ENCODE assay signal across 8 mouse cellular contexts in the genomic region with DNA sequence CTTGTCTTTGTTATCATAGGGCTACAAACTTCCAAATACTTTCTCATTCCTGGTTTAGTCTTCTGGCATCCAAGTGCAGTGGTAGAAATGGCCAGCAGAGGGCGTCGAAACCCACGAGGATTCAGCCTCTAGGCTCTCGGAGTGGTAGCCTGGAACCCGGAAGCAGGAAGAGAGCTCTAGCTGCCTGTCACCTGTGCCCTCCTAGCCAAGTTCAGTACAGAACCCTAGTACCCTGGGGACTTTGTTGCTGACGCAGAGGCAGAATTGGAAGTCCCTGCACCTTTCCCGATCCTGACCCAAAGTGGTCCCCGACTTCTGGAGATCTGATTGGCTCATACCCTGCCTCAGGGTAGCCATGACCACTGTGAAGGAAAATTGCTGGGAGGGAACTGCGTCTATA. TPM values are rescaled to one million over a fixed set of nuclear protein-coding genes. Genes with fewer than 3 reads are reported as not detected.
DNase-seq lines count a peak whose midpoint lies in the region; ATAC-seq and TF ChIP-seq lines count a peak whose summit lies in the region.

No protein-coding gene starts in this region.

- peak overlapping the region; percentile 62 for H3K4me2 ChIP-seq in heart, embryonic 15.5 days
- H3K4me2 ChIP-seq in liver, embryonic 14.5 days (ENCODE audit: low read depth), result peak overlapping the region; percentile 68
- peak overlapping the region; percentile 39 for H3K4me2 ChIP-seq in neural tube, embryonic 11.5 days (ENCODE audit: low read depth)
- peak overlapping the region; percentile 50 for H3K4me2 ChIP-seq in stomach, postnatal 0 days (replicated peaks; ENCODE audit: low read depth)

- peak overlapping the region; percentile 44 for H3K4me3 ChIP-seq in forebrain, embryonic 10.5 days
- peak overlapping the region; percentile 46 for H3K4me3 ChIP-seq in heart, embryonic 15.5 days
- peak overlapping the region; percentile 47 to 58 for H3K4me3 ChIP-seq in liver, embryonic 14.5 days (ENCODE audit: insufficient read depth in 1 of 2, low read depth in 2 of 2, low read length in 2 of 2)
- H3K4me3 ChIP-seq in neural tube, embryonic 11.5 days (ENCODE audit: low read depth, low read length), result no peak overlapping the region
- H3K4me3 ChIP-seq in stomach, postnatal 0 days (ENCODE audit: low read depth, low read length), result peak overlapping the region; percentile 23; the same call in 1 of the 2 replicates

- peak; percentile 79 to 83 for DNase-seq in CD8-positive naive resting alpha-beta T cell, adult 2 months (ENCODE audit: low read depth in 2 of 2, low spot score in 2 of 2)
- DNase-seq in c-Kit-positive CD71-negative TER-119-negative erythroid progenitor cells, embryonic 14.5 days (ENCODE audit: low read depth), result peak; percentile 79
- peak; percentile 85 for DNase-seq in forebrain, embryonic 10.5 days (ENCODE audit: extremely low spot score, low spot score)
- peak; percentile 90 to 95 for DNase-seq in kidney, postnatal 25 days
- DNase-seq in liver, embryonic 14.5 days (ENCODE audit: low read depth in 3 of 3, low spot score in 3 of 3), result peak; percentile 69 to 80 (median 70)
- peak; percentile 87 for DNase-seq in neural tube, embryonic 11.5 days (ENCODE audit: low spot score)
- peak; percentile 91 for DNase-seq in stomach, postnatal 0 days (ENCODE audit: low spot score)

- ATAC-seq in heart, embryonic 15.5 days (replicated peaks; ENCODE audit: insufficient number of reproducible peaks, insufficient read depth, low FRiP score, low read depth), result peak; percentile 65
- peak; percentile 87 for ATAC-seq in liver, embryonic 14.5 days (ENCODE audit: insufficient read depth)
- ATAC-seq in neural tube, embryonic 11.5 days (ENCODE audit: insufficient read depth, low FRiP score, low TSS enrichment), result peak; percentile 68; the same call in 1 of the 2 replicates
- ATAC-seq in stomach, postnatal 0 days (ENCODE audit: low FRiP score, low TSS enrichment), result peak; percentile 94

- peak; percentile 98 for TF ChIP-seq CTCF in liver, embryonic 14.5 days (IDR thresholded peaks at IDR 0.05; ENCODE audit: low read depth)
- TF ChIP-seq CTCF in stomach, postnatal 0 days (IDR thresholded peaks at IDR 0.05; ENCODE audit: low read depth), result peak; percentile 98

- peak overlapping the region; percentile 50 for H3K9ac ChIP-seq in heart, embryonic 15.5 days
- H3K9ac ChIP-seq in liver, embryonic 14.5 days (replicated peaks), result peak overlapping the region; percentile 60
- H3K9ac ChIP-seq in neural tube, embryonic 11.5 days (ENCODE audit: low read length), result peak overlapping the region; percentile 26; the same call in 1 of the 2 replicates
- no peak overlapping the region; the same call in 1 of the 2 replicates for H3K9ac ChIP-seq in stomach, postnatal 0 days (ENCODE audit: low read length)

- TF ChIP-seq EP300 in liver, embryonic 14.5 days (IDR thresholded peaks at IDR 0.05; ENCODE audit: low read depth), result no peak; the same call in 1 of the 2 replicates
- no peak for TF ChIP-seq EP300 in stomach, postnatal 0 days (optimal IDR thresholded peaks at IDR 0.05)

- peaks cover 4% of the 10 kb centered on the region; the same call in 1 of the 2 replicates for H3K4me1 ChIP-seq in forebrain, embryonic 10.5 days
- peaks cover 3% of the 10 kb centered on the region; the same call in 1 of the 2 replicates for H3K4me1 ChIP-seq in heart, embryonic 15.5 days (replicated peaks)
- H3K4me1 ChIP-seq in liver, embryonic 14.5 days (replicated peaks; ENCODE audit: control insufficient read depth in 2 of 2, insufficient read depth in 2 of 2, low read length in 1 of 2), result peaks cover 0 to 2% of the 10 kb centered on the region in 2 experiments; a peak in 2 of 4 replicates
- no peaks in the 10 kb centered on the region for H3K4me1 ChIP-seq in neural tube, embryonic 11.5 days (ENCODE audit: control insufficient read depth, insufficient read depth, low read length)
- no peaks in the 10 kb centered on the region for H3K4me1 ChIP-seq in stomach, postnatal 0 days (replicated peaks; ENCODE audit: control insufficient read depth, insufficient read depth)

- no peaks in the 10 kb centered on the region for H3K9me3 ChIP-seq in forebrain, embryonic 10.5 days
- H3K9me3 ChIP-seq in heart, embryonic 15.5 days (replicated peaks), result no peaks in the 10 kb centered on the region
- H3K9me3 ChIP-seq in liver, embryonic 14.5 days (ENCODE audit: control insufficient read depth, low read length), result no peaks in the 10 kb centered on the region
- no peaks in the 10 kb centered on the region for H3K9me3 ChIP-seq in neural tube, embryonic 11.5 days (ENCODE audit: control insufficient read depth, low read length)
- no peaks in the 10 kb centered on the region for H3K9me3 ChIP-seq in stomach, postnatal 0 days (ENCODE audit: control insufficient read depth, low read length)

- no peaks in the 10 kb centered on the region for H3K36me3 ChIP-seq in forebrain, embryonic 10.5 days (replicated peaks)
- no peaks in the 10 kb centered on the region for H3K36me3 ChIP-seq in heart, embryonic 15.5 days
- H3K36me3 ChIP-seq in liver, embryonic 14.5 days (replicated peaks; ENCODE audit: control insufficient read depth, insufficient read depth, low read depth), result no peaks in the 10 kb centered on the region
- H3K36me3 ChIP-seq in neural tube, embryonic 11.5 days (ENCODE audit: control insufficient read depth, insufficient read depth, low read length), result no peaks in the 10 kb centered on the region
- H3K36me3 ChIP-seq in stomach, postnatal 0 days (ENCODE audit: control insufficient read depth, insufficient read depth, low read length), result no peaks in the 10 kb centered on the region

- no peaks in the 10 kb centered on the region for H3K27me3 ChIP-seq in forebrain, embryonic 10.5 days (ENCODE audit: poor library complexity, severe bottlenecking)
- H3K27me3 ChIP-seq in heart, embryonic 15.5 days, result no peaks in the 10 kb centered on the region
- no peaks in the 10 kb centered on the region for H3K27me3 ChIP-seq in liver, embryonic 14.5 days (ENCODE audit: control insufficient read depth, insufficient read depth, low read length)
- H3K27me3 ChIP-seq in neural tube, embryonic 11.5 days (ENCODE audit: control insufficient read depth, insufficient read depth, low read length), result no peaks in the 10 kb centered on the region
- H3K27me3 ChIP-seq in stomach, postnatal 0 days (ENCODE audit: control insufficient read depth, insufficient read depth, low read length), result no peaks in the 10 kb centered on the region

- 16% methylated on average over 9 of the region's 9 CpGs for WGBS in forebrain, embryonic 10.5 days
- WGBS in heart, embryonic 15.5 days, result 13% methylated on average over 9 of the region's 9 CpGs
- WGBS in liver, embryonic 14.5 days (ENCODE audit: insufficient replicate concordance), result 5% methylated on average over 9 of the region's 9 CpGs
- WGBS in neural tube, embryonic 11.5 days, result 14% methylated on average over 9 of the region's 9 CpGs
- WGBS in stomach, postnatal 0 days, result 11% methylated on average over 9 of the region's 9 CpGs

- peak overlapping the region; percentile 35; the same call in 1 of the 2 replicates for H3K27ac ChIP-seq in forebrain, embryonic 10.5 days
- no peak overlapping the region for H3K27ac ChIP-seq in heart, embryonic 15.5 days
- H3K27ac ChIP-seq in liver, embryonic 14.5 days, result no peak overlapping the region; the same call in 1 of the 2 replicates
- no peak overlapping the region for H3K27ac ChIP-seq in neural tube, embryonic 11.5 days (ENCODE audit: low read depth, low read length)
- no peak overlapping the region; the same call in 1 of the 2 replicates for H3K27ac ChIP-seq in stomach, postnatal 0 days (replicated peaks)

RNA-seq across cellular contexts. Expression of gene Cmip, which starts 32.2 kb away (rescaled TPM):
- polyA plus RNA-seq in forebrain, embryonic 10.5 days (2016; fragmentation: Nextera tagmentation; extraction: Ambion mirVana), result 8.0 and 9.8 TPM in 2 replicates
- polyA plus RNA-seq in heart, embryonic 15.5 days (2015; fragmentation: Nextera tagmentation; extraction: Ambion mirVana), result 9.4 and 16.3 TPM in 2 replicates
- polyA plus RNA-seq in liver, embryonic 14.5 days (2012; rRNA removed), result 9.8 and 10.4 TPM in 2 replicates
- polyA plus RNA-seq in liver, embryonic 14.5 days (2014; fragmentation: Nextera tagmentation; extraction: Ambion mirVana), result 6.7 and 10.6 TPM in 2 replicates
- 52.2 and 56.7 TPM in 2 replicates for polyA plus RNA-seq in neural tube, embryonic 11.5 days (2014; fragmentation: Nextera tagmentation; extraction: Ambion mirVana)
- polyA plus RNA-seq in stomach, postnatal 0 days (2015; fragmentation: Nextera tagmentation; extraction: Ambion mirVana), result 19.9 and 22.9 TPM in 2 replicates
